Mouse (Mus musculus) spleen, postnatal 36 days (tissue): ENCODE results near the gene Zbtb25.

Experiments used
- DNase-seq, 2 experiments: peaks; one replicate each; pipeline ENCODE4 v3.0.0; 2022; ENCODE audit warnings: low spot score in 2 of 2, mixed read lengths in 1 of 2

The Zbtb25 gene

DNA sequence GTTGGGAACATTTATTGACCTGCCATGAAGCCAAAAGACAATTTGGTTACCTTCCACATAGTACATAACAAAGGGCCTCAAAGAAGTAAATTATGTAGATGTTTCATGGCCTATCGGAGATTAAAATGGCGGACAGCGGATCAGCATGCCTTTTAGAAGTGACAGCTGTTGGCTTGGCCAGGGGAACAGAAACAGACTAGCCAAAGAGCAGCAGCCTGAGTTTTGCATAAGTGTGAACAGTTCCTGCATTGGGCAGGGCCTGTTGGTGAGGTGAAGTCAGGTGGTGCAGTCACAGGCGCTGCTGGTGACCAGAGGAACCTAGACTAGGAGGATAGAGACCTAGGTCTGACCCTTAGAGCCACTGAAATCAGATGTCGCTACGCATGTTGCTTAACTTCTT is 7.7 kb upstream of the Zbtb25 start:
- DNase-seq, result peak; percentile 49 to 61

DNA sequence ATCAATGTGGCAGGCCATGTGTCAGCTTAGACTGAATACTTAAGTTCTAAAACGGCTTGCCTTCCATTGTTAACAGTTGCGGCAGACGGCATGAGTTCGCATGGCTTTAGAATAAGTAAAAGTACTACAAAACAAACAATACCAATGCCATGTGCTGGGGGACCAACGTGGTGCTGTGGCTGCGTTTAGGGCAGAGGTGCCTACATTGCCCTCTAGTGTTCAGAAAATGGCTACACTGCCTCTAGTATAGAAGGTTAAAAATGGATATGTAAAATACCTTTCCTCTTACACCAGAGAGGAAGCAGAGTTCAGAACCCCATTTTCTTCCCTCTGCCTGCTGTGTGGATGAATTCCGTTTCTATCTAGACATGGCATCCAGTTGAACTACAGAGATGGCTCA is 7.2 kb upstream of the Zbtb25 start:
- DNase-seq, result peak; percentile 68 to 74

DNA sequence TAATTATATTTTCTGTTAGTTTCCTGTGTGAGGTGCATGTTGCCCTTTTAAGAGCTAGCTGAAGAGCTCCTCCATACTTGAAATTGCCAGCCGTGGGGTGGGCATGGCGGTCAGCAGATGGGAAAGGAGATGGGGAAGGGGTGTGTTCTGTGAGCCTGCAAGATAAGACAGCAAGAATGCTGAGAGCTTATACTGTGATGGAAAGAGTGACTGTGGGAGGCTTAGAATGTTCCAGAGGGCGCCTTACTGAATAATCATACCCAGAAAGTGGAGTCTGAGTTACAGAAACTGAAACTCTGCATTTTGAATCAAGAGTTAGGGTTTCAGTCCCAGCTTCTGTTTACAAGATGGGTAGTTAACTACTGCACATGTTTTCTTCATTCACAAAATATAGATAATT is 6.1 kb upstream of the Zbtb25 start:
- DNase-seq, result peak in 1 of 2 experiments; percentile 41

DNA sequence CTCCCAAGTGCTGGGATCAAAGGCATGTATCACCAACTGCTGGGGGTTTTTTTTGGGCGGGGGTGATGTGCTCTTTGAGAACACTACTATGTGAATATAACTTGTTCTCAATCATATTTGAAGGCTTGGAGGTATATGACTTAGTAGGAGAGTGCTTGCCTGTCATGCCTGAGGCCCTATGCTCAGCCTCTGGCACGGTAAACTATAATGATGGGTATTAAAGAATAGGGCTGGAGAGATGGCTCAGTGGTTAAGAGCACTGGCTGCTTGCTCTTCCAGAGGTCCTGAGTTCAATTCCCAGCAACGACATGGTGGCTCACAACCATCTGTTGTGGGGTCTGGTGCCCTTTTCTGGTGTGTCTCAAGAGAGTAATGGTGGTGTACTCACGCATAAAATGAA is 5.5 kb upstream of the Zbtb25 start:
- DNase-seq, result no peak

DNA sequence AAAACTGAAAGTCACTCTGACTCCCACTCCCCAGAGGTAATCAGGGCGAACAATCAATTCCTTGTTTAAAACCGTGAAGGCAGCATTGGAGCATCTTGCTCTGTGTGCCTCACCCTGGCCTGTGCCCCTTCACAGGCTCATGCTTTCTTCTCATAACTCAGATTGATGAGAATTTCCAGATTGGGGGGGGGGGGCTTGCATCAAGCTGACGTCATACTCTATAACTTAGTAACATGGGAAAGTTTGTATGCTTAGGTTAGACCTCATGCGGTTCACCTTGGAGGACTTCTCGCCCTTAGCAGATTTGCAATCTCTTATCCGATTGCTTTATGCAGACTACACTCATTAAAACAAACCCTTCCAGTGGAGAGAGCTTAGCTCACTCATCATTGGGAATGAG is 4.6 kb upstream of the Zbtb25 start:
- DNase-seq, result no peak

DNA sequence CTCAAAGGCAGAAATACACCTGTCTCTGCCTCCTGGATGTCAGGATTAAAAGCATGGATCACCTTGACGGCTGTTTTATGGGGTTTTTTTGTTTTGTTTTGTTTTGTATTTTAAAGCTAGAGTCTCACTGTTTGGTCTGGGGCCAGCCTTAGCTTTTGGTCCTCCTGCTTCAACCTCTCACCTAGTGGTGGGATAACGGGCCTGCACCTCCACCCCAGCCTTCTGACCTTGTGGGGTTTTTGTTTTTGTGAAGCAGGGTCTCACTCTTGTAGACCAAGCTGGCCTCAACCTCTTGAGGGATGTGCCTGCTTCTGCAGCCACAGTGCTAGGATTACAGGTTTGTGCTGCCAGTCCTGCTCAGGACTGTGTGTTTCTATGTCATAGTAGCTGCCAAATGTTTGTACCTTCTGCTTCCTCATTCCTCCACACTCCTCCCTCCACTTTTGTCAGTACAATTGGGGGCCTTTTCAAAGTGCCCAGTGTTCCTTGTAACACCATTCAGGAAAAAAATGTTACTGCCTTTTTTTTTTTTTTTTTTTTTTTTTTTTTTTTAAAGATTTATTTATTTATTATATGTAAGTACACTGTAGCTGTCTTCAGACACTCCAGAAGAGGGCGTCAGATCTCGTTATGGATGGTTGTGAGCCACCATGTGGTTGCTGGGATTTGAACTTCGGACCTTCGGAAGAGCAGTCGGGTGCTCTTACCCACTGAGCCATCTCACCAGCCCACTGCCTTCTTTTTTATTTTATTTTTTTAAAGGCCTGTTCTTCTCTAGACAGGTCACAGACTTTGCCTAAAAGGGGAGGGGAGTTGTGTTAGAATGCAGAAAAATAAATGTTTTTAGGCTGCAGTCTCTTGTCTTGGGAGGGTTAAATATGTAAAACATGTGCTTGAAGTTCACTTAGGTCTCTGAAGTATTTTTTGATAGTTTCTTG is 3.7 kb upstream of the Zbtb25 start:
- DNase-seq, result peak in 1 of 2 experiments; percentile 32

DNA sequence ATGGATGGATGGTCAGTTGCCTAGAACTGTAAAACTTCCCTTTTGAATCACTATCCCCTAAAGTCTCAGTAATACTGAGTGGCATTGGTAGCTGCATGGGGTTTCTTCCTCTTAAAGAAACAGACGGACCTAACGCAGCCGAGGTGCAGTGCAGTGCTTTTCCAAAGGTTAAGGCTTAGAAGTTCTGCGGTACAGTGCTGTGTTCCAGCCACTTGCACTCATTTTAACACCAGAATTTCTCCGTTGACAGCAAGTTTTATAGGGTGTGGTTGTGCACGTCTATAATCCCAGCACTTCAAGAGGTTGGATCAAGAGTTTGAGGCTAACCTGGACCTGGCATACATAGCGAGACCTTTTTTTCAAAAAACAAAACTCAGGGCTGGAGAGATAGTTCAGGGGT is 2.6 kb upstream of the Zbtb25 start:
- DNase-seq, result peak in 1 of 2 experiments; percentile 11

DNA sequence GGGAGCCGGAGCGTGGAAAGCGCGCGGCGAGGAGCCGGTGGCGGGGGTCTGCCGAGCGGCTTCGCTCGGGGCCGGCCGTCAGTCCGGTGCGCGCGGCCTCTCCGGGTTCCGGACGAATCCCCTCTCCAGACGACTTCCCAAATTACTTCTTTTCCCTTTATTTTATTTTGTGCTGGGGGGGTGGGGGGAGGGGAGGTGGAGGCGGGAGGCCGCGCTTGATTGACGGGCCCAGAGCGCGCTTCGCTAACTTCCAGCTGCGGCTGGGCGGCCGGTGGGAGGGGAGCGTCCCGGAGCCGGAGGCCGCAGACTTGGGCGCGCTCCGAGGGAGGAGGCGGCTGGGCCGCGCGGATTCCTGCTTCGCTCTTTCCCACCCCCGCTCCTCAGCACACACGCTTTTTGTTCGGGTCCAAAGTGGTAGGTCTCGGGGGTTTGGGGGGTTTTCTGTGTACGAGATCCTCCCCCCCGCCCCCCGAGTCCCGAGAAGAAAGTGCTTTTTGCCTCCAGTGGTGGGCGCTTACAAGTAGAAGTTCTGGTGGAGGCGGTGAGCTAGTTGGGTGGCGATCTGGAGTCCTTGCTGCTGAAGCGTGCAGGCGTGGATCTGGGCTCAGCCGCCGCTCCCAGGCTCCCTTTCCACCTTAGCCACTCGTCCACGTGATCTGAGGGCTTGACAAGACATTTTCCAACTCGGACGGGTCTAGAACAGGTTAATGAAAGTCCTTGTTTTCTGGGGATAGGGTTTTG is 1.6 kb upstream of the Zbtb25 start:
- DNase-seq, result peak; percentile 79 to 81

DNA sequence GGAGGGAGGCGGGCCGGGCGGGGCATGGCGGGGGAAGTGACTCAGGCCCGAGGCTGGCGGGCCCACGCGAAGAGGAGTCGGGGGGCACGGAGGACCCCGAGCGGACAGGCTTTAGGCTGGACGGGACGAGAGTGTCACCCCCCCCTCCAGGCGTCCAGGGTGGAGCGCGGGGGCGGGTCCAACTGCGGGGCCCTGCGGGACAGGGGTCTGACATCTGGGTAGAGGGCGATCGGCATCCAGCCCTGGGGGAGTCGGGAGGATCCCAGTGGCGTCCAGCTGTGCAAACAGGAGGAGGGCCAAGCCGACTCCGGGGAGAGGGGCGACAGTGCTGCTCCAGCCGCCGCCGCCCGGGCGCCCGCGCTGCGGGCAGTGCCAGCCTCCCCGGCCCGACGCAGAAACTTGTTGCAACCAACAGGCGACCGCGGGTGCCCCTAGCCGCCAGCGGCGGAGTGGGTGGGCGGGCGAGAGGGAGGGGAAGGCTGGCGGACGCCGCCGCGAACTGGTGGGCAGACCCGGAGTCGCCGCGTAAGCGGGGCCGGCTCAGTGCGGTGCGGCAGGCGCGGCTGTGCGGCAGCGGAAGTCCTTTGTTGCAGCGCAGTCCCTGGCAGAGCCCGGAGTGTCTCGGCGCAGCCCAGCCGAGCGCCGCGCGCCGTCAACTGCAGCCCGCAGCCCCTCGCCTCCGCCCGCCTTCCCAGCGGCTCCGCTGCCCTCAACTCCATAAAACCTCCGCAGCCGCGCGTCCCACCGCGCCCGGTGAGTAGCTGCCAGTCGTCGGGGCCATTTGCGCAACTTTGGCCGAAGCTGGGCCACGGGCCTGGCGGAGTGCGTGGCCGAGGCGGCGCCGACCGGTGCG is 802 bp upstream of the Zbtb25 start, which contains the start of gene Zbtb1:
Gene Zbtb1 (plus strand): TSS at position 289 of the 853 bp plus-strand sequence.
- DNase-seq, result peak; percentile 86 to 88

DNA sequence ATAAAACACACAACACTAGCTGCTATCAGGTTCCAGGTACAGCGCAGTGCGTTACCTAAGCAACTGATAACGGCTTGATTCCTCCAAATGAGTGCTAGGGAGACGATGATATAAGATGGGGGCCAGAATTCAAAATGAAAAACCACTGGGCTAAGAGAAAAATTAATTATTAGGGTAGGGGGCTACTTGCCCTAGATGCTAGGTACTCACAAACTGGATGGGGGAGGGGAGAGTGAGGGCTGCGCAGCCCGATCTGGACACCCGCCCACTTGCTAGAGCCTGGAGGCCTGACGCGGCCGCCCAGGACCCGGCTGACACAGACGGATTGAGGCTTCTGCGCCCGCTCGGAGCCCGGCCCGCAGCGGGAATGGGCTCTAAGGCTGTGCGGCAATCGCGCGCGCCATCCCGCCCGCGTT is 604 bp downstream of the Zbtb25 start:
- peak in 1 of 2 experiments; percentile 51 for DNase-seq

DNA sequence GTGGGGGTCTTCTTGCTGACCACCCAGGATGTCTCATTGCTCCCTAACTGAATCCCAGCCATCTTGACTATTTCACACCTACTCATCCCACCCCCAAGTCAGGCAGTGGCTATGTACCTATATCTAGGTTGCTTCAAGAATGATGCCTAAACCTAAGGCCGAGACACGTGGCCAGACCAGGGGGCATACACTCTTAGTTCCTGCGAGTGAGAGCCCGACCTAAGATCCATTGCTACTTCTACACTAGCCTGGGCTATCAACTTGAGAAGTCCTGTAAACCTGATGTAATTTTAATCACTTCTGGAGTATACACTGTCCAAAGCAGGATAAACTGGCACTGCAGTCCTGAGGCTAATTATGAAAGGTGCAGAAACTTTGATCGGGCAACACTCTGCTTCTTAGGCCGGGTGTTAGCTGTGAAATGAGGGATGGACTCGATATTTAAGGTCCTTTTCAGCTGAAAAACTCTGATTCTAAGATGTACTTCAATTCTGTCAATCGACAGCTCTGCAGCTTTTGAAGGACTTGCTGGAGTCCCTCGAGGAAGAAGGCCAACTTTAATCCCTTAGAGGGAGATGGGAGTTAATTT is 1.1 kb downstream of the Zbtb25 start:
- peak in 1 of 2 experiments; percentile 25 for DNase-seq

DNA sequence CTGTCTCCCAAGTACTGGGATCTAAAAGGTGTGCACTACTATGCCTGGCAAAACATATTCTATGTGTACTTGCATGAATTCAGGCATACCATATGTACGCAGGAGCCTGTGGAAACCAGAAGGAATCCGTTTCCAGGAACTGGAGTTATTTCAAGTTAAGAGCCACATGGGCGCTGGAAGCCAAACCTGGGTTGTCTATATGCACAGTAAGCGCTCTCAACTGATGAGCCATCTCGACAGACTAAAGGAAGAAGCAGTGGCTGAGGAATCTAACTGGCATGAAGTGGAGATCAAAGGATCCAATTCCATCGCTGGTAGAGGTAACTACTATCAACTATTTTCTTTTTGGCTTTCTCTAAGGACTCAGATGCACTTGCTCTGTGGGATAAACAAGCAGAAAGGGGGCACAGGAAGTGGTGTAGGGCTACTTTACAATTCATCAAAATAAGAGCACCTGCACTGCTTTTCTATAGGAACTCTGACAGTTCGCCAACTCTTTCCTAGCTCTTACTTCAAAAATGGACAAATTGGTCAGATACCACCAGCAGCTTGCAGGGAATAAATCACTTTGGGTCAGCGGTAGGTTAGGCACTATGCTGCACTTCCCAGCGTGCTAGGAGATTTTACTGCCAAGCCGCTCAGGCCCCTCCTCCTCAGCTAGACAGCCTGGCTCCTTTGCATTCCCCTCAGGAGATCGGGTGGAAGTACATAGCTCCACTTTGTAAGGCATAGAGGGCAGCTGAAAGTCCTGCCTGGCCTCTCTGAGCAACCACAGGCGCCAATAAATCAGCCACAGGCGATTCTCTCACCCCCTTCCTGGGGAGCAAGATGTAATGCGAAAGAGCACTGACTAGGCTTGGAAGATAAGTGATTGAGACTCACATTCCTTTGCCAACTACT is 2.1 kb downstream of the Zbtb25 start:
- DNase-seq, result peak in 1 of 2 experiments; percentile 35

DNA sequence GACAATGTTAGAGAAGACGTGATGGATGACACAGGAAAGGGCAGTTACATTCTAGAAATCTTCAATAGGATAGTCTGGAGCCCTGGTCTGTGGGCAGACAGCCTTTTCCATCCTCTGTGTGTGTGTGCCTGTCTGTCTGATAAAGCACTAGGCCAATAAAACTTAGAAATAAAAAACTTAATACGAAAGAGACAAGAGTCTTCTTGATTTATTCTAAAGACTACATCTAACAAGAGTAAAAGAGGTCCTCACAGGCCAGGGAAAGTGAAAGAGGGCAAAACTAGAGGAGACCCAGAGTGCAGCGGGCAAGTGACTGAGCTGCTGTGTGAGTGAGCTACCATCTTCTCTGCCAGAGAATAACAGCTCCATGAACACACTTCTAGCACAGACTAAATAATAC is 3.1 kb downstream of the Zbtb25 start:
- DNase-seq, result no peak

DNA sequence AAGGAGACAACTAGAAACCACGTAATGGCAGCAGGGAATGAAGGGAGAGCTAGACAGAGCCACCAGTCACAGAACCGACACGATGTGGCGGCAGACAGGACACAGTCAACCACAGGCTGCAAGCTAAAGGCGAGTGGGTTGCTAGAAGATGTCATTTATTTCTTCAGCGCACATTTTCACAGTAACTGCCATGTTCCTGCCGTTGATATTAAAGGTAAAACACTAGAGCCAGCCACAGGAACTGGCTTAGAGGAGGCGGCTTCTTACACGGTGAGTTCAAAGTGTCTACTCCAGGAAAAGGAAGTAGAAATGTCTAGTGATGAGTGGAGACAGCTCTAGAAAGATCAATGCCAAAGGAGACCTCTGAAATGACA is 7.1 kb downstream of the Zbtb25 start:
- peak in 1 of 2 experiments; percentile 31 for DNase-seq

DNA sequence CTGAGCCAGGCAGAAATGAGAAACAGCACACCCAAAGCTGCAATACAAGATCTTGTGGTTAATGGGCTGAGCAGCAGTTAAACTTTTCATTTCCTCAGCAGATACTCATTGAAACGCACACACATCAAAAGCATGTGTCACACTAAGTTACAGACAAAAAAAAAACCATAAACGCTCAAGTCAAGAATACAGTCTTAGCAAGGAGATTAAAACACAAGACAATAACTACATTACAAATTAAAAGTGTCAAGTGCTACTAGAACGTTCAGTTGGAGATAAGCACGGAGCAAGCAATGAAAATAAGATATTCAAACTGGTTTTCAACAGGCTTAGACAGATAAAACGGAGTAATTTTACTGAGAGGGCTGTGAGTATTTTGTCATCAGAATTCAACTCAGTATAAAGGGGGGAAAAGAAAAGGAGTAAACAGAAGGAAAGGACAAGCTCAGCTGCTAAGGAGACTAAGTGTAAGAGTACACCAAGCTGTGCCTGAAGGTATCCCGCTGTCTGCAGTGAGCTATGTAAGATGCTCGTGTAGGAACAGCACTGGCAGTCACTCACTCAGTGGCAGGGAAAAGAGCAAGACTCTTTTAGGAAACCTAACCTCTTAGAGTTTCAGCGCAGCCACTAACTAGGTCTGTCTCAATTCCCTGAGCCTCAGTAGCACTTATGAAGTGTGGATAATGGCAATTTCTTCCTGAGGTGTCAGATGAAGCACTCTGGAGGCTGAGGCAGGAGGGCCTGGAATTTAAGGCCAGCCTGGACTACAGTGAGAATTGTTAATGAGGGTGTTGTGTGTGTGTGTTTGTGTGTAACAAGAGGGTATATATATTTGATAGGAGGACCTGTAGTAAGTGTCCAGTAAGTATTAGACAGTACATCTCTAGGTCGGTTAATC is 7.7 kb downstream of the Zbtb25 start:
- peak in 1 of 2 experiments; percentile 31 for DNase-seq

DNA sequence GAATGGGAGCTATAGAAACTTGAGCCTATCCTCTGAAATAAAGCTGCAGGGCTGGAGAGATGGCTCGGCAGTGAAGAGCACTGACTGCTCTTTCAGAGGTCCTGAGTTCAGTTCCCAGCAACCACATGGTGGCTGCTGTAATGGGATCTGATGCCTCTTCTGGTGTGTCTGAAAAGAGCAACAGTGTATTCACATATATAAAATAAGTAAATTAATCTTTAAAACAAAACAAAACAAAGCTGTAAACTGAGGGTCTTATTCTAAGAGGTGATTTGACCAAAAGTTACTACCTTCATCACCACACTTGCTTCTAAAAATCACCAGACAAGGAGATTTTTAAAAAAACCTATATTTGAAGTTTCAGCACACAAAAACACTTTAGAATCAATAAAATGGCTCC is 8.5 kb downstream of the Zbtb25 start:
- no peak for DNase-seq

DNA sequence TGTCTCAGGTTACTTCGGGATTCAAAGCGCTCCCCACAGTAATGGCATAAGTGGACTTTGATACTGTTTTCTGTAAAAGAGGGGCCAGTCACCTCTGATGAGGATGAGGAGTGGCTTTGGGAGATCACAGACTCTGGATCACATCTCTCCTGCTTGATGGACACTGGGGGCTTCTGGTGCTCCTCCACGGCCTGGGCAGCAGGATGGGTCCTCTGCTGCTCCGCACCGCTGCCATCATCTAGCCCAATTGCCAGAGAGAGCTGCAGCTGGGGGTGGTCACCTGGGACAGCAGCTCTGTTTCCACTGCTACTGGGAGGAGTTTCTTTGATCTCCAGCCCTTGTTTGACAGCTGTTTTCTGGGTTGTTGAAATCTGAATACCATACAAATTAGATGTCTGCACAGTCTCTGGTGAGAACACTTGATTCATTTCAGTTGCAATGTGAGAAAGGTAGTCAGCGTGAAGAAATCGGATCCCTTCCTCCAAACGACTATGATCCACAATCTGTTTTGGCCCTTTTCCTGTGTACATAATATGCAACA is 19.7 kb downstream of the Zbtb25 start:
- DNase-seq, result no peak

DNA sequence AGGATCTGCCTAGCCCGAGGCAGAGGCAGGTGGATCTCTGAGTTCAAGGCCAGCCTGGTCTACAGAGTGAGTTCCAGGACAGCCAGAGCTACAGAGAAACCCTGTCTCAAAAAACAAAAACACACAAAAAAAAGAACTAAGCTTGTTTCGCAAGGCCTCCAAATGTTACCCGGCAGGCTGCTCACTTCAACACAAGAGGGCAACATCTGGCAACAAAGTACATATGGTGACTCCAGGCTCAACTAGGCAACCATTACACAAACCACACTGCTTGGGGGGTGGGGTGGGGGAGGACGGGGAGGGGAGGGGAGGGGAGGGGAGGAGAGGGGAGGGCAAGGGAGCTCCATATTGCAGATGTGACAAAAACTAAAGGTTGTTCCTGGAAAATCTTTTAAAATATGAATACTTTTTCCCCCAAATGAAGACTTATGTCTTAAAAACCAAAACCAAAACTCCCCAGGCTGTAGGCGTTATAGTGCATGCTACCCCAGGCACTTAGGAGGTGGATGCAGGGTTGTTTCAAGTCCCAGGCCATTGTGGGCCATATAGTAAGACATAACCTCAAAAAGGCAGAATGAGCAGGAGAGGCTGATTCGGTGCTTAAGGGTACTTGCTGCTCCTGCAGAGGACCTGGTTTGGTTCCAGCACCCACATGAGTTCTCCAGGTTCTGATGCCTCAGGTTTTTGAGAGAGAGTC is 23.5 kb downstream of the Zbtb25 start:
- DNase-seq, result peak; percentile 45 to 58
